Mouse (Mus musculus) liver, adult 2 months (tissue): ENCODE measurements around the gene Knop1.

ENCODE experiments used
- CTCF ChIP-seq: fragments of 200-500 bp; IDR thresholded peaks from 2 replicates; pipeline ENCODE4 v1.5.1; 2011; ENCODE audit warnings: low read depth, low read length, control low read depth
- POLR2A ChIP-seq: fragments of 200-500 bp; IDR thresholded peaks from 2 replicates; pipeline ENCODE4 v1.6.1; 2011; ENCODE audit warnings: low read length, control low read depth; ENCODE audit not compliant: insufficient read depth; ENCODE audit errors: extremely low read depth

GRCm38 (mm10) chr7:118806631-118807411 lies 49.2 kb downstream of the Knop1 start:
- TF ChIP-seq POLR2A (no peak), CTCF (no peak)
